Mouse (Mus musculus) gastrocnemius, postnatal 36 days (tissue): ENCODE measurements around the gene Espnl. TPM values are rescaled to one million over a fixed set of nuclear protein-coding genes. Genes with fewer than 3 reads are reported as not detected.

Experiments
- DNase-seq, 2 experiments: peaks; one replicate each; pipeline ENCODE4 v3.0.0; 2022
- intact Hi-C: fragments of 180-260 bp; cut with DNase I; formaldehyde crosslinking; loops from one replicate; pipeline ENCODE4 v1.15.1; 2025
- total RNA-seq, 2 experiments: library from RNA; stranded (reverse); gene quantifications; 2 replicates each; pipeline ENCODE4 v1.2.3; 2021

Espnl gene
- total RNA-seq, 2 experiments from 2014 or later = 0.05 to 0.10 TPM

DNA sequence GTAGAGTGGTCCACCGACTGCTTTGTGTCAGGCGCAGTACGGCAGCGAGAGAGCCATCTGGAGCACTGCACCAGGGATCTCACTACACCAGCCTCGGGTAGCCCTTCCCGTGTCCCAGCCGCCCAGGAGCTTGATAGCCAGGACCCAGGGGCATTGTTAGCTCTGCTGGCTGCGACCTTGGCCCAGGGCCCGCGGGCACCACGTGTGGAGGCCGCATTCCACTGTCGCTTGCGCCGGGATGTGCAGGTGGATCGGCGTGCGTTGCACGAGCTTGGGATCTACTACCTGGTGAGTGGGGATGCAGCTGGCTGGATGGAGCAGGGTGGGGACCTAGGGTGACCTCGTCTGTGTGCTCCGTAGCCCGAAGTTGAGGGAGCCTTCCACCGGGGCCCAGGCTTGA is 48.2 kb downstream of the Espnl start:
- intact Hi-C loops = no loop called here
- DNase-seq = no peak

- intact Hi-C loops = no loop called here
- no peak for DNase-seq
Measured at GRCm38 (mm10) chr1:91373414-91373835, 51.5 kb downstream of the Espnl start.

DNA sequence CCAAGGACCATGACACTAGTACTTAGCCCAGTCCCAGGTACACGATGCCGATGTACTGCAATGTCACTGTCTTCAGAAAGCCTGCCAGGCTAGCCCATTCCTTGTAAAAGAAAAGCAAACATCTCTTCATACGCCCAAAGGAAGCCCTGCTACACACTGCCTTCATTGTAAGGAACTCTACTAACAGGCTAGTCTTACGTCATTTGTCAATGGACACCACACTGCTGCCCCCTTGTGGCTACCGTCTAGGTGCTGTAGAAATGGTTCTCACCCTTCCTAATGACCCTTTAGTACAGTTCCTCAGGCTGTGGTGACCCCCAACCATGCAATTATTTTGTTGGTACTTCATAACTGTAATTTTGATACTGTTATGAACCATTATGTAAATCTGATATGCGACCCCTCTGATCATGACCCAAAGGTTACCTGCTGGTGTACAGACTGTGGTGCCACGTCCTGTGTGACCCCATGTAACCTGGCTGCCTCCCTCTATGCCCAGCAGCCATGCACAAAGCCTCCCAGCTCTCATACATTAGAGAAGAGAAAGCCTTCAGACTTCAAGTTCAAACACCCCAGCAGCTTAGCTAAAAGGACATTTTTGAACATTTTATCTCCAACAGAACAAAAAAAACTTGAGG is 58.7 kb downstream of the Espnl start:
- peak; percentile 58 to 71 for DNase-seq
- intact Hi-C loops = loop anchor here (5.0 kb wide), 1 partner anchor 33 kb away; no protein-coding TSS in a partner anchor

- intact Hi-C loops = loop anchor here (5.0 kb wide), 1 partner anchor 34 kb away; no protein-coding TSS in a partner anchor
- no peak for DNase-seq
Measured at GRCm38 (mm10) chr1:91381091-91381471, 59.2 kb downstream of the Espnl start.

DNA sequence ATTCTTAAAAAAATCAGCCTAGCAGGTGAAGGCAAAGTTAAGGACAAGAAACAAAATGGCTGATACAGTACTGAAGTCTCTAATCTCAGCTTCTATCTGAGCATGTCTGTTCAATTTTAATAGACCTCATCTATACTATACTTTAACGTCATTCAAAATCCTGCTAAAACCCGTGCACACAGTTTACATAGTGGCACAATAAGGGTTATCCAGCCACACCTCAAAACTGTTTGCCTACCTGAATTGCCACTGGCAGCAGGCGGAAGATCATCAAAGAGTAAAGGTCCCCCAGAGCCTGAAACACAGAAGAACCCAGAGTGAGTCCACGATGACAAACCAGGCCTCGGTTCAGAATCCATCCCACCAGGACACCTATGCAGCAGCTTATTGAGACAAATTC is 68.5 kb downstream of the Espnl start:
- intact Hi-C loops = no loop called here
- DNase-seq = no peak

DNA sequence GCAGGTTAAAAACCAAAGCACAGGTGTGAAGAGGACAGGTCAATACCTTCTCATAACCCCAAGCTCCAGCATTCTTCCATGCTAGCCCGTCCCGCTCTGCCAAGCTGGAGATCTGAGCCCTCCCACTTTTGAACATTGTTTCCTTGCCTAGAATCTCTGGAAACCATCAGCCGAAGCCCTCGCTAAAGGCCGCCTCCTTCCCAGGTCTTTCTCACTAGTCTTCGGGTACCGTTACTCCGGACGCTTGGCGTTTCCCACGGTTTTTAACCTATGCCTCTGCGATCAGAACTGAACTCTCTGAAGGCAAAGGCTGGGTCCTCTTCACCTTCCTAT is 76.0 kb downstream of the Espnl start:
- DNase-seq = no peak
- intact Hi-C loops = no loop called here

Other genes starting within 250 kb of the Espnl start
- gene Rbm44, start 177.0 kb upstream of the Espnl start, total RNA-seq = not detected
- gene Ramp1, start 142.3 kb upstream of the Espnl start, total RNA-seq = 10 to 100 TPM; 21.1 to 23.7 TPM
- gene Ube2f, start 71.8 kb upstream of the Espnl start, total RNA-seq = 10 to 100 TPM; 56.1 to 58.7 TPM
- 10 to 100 TPM in 1 of 2 experiments, 1 to 10 TPM in 1; 9.4 to 12.1 TPM for gene Scly, start 23.7 kb upstream of the Espnl start, total RNA-seq
- 10 to 100 TPM; 55.0 to 66.7 TPM for gene Klhl30, start 28.9 kb downstream of the Espnl start, total RNA-seq
- 1 to 10 TPM; 1.8 to 2.1 TPM for gene Erfe, start 44.4 kb downstream of the Espnl start, total RNA-seq
- 10 to 100 TPM; 33.2 TPM for gene Ilkap, start 76.7 kb downstream of the Espnl start, total RNA-seq
- gene Hes6, start 92.0 kb downstream of the Espnl start, total RNA-seq = 1 to 10 TPM; 7.5 to 7.9 TPM
- gene Per2, start 137.2 kb downstream of the Espnl start, total RNA-seq = 1 to 10 TPM; 6.7 to 9.9 TPM
- 1 to 10 TPM; 2.7 to 3.4 TPM for gene Traf3ip1, start 172.6 kb downstream of the Espnl start, total RNA-seq
- 10 to 100 TPM; 11.9 to 12.7 TPM for gene Asb1, start 218.5 kb downstream of the Espnl start, total RNA-seq